Mouse (Mus musculus) olfactory bulb, adult 2 months (tissue): ENCODE measurements around the gene 1700012B07Rik.

Source experiments
- CTCF ChIP-seq: fragments of 200-500 bp; IDR thresholded peaks from 2 replicates; pipeline ENCODE4 v1.5.1; 2012; ENCODE audit warnings: low read depth, mild to moderate bottlenecking, low read length, moderate library complexity; ENCODE audit not compliant: insufficient read depth
- POLR2A ChIP-seq: fragments of 200-500 bp; IDR thresholded peaks from 2 replicates; pipeline ENCODE4 v1.6.1; 2012; ENCODE audit warnings: mild to moderate bottlenecking, low read depth, low read length, moderate library complexity; ENCODE audit not compliant: insufficient read depth

- no peak for TF ChIP-seq CTCF
- no peak for TF ChIP-seq POLR2A
These were observed 32.3 kb downstream of the 1700012B07Rik start for GRCm38 (mm10) chr11:109795536-109795935.
